Mouse (Mus musculus): Measurements from ENCODE around the gene Nt5dc1. TPM values are rescaled to one million over a fixed set of nuclear protein-coding genes. Genes with fewer than 3 reads are reported as not detected.

Nt5dc1 gene
- polyA plus RNA-seq, 1 experiment from 2014 or later = 6.2 TPM

- WGBS (ENCODE audit: insufficient replicate concordance) = 12% methylated on average over 2 of the region's 2 CpGs
These were observed 90.0 kb downstream of the Nt5dc1 start for GRCm38 (mm10) chr10:34328310-34328709.

GRCm38 (mm10) chr10:34327144-34327543 lies 91.2 kb downstream of the Nt5dc1 start:
- no peak overlapping the region for H3K4me3 ChIP-seq (ENCODE audit: low read depth, low read length)
- ATAC-seq (ENCODE audit: low read depth) = no peak
- no peaks in the 10 kb centered on the region for H3K36me3 ChIP-seq (ENCODE audit: control insufficient read depth, insufficient read depth)
- H3K27ac ChIP-seq (ENCODE audit: low read length) = no peak overlapping the region
- H3K4me2 ChIP-seq (ENCODE audit: low read depth, low read length) = no peak overlapping the region
- 60% methylated on average over 5 of the region's 5 CpGs for WGBS (ENCODE audit: insufficient replicate concordance)
- no peaks in the 10 kb centered on the region for H3K9me3 ChIP-seq (replicated peaks; ENCODE audit: control insufficient read depth, low read length)
- H3K27me3 ChIP-seq (ENCODE audit: control insufficient read depth, insufficient read depth, low read depth, low read length) = no peaks in the 10 kb centered on the region
- no peaks in the 10 kb centered on the region for H3K4me1 ChIP-seq (ENCODE audit: control insufficient read depth, low read depth, low read length)
- no peak overlapping the region for H3K9ac ChIP-seq (ENCODE audit: low read depth, low read length)

More at GRCm38 (mm10) chr10:34328310-34328709, 90.0 kb downstream of the Nt5dc1 start:
- Histone ChIP-seq H3K9me3 (replicated peaks; ENCODE audit: control insufficient read depth, low read length) (no peaks in the 10 kb centered on the region), H3K4me3 (ENCODE audit: low read depth, low read length) (no peak overlapping the region), H3K36me3 (ENCODE audit: control insufficient read depth, insufficient read depth) (no peaks in the 10 kb centered on the region), H3K9ac (ENCODE audit: low read depth, low read length) (no peak overlapping the region), H3K27ac (ENCODE audit: low read length) (no peak overlapping the region), H3K27me3 (ENCODE audit: control insufficient read depth, insufficient read depth, low read depth, low read length) (no peaks in the 10 kb centered on the region), H3K4me1 (ENCODE audit: control insufficient read depth, low read depth, low read length) (no peaks in the 10 kb centered on the region), H3K4me2 (ENCODE audit: low read depth, low read length) (no peak overlapping the region)
- ATAC-seq (ENCODE audit: low read depth) = no peak

GRCm38 (mm10) chr10:34326701-34327100 lies 91.7 kb downstream of the Nt5dc1 start:
- no peak overlapping the region for H3K27ac ChIP-seq (ENCODE audit: low read length)
- H3K9me3 ChIP-seq (replicated peaks; ENCODE audit: control insufficient read depth, low read length) = no peaks in the 10 kb centered on the region
- H3K4me1 ChIP-seq (ENCODE audit: control insufficient read depth, low read depth, low read length) = no peaks in the 10 kb centered on the region
- WGBS (ENCODE audit: insufficient replicate concordance) = 23% methylated on average over 4 of the region's 4 CpGs
- H3K36me3 ChIP-seq (ENCODE audit: control insufficient read depth, insufficient read depth) = no peaks in the 10 kb centered on the region
- no peak overlapping the region for H3K9ac ChIP-seq (ENCODE audit: low read depth, low read length)
- H3K4me3 ChIP-seq (ENCODE audit: low read depth, low read length) = no peak overlapping the region
- H3K27me3 ChIP-seq (ENCODE audit: control insufficient read depth, insufficient read depth, low read depth, low read length) = no peaks in the 10 kb centered on the region
- H3K4me2 ChIP-seq (ENCODE audit: low read depth, low read length) = no peak overlapping the region
- ATAC-seq (ENCODE audit: low read depth) = no peak

GRCm38 (mm10) chr10:34320809-34321208 lies 97.5 kb downstream of the Nt5dc1 start:
- WGBS (ENCODE audit: insufficient replicate concordance) = 59% methylated on average over 2 of the region's 2 CpGs
- Histone ChIP-seq H3K27me3 (ENCODE audit: control insufficient read depth, insufficient read depth, low read depth, low read length) (no peaks in the 10 kb centered on the region), H3K36me3 (ENCODE audit: control insufficient read depth, insufficient read depth) (no peaks in the 10 kb centered on the region), H3K4me3 (ENCODE audit: low read depth, low read length) (no peak overlapping the region), H3K9ac (ENCODE audit: low read depth, low read length) (no peak overlapping the region), H3K4me1 (ENCODE audit: control insufficient read depth, low read depth, low read length) (no peaks in the 10 kb centered on the region), H3K9me3 (replicated peaks; ENCODE audit: control insufficient read depth, low read length) (no peaks in the 10 kb centered on the region), H3K4me2 (ENCODE audit: low read depth, low read length) (no peak overlapping the region), H3K27ac (ENCODE audit: low read length) (no peak overlapping the region)
- ATAC-seq (ENCODE audit: low read depth) = no peak

GRCm38 (mm10) chr10:34317217-34317606 lies 101.1 kb downstream of the Nt5dc1 start:
- H3K9ac ChIP-seq (ENCODE audit: low read depth, low read length) = no peak overlapping the region
- WGBS (ENCODE audit: insufficient replicate concordance) = 54% methylated on average over 2 of the region's 2 CpGs

GRCm38 (mm10) chr10:34316571-34317216 lies 101.7 kb downstream of the Nt5dc1 start:
- Histone ChIP-seq H3K36me3 (ENCODE audit: control insufficient read depth, insufficient read depth) (no peaks in the 10 kb centered on the region), H3K27ac (ENCODE audit: low read length) (no peak overlapping the region), H3K4me1 (ENCODE audit: control insufficient read depth, low read depth, low read length) (no peaks in the 10 kb centered on the region), H3K27me3 (ENCODE audit: control insufficient read depth, insufficient read depth, low read depth, low read length) (no peaks in the 10 kb centered on the region), H3K9me3 (replicated peaks; ENCODE audit: control insufficient read depth, low read length) (no peaks in the 10 kb centered on the region), H3K9ac (ENCODE audit: low read depth, low read length) (no peak overlapping the region), H3K4me3 (ENCODE audit: low read depth, low read length) (no peak overlapping the region), H3K4me2 (ENCODE audit: low read depth, low read length) (no peak overlapping the region)
- 8% methylated on average over 3 of the region's 3 CpGs for WGBS (ENCODE audit: insufficient replicate concordance)
- ATAC-seq (ENCODE audit: low read depth) = no peak

More at GRCm38 (mm10) chr10:34317217-34317606, 101.1 kb downstream of the Nt5dc1 start:
- H3K27me3 ChIP-seq (ENCODE audit: control insufficient read depth, insufficient read depth, low read depth, low read length) = no peaks in the 10 kb centered on the region
- H3K4me1 ChIP-seq (ENCODE audit: control insufficient read depth, low read depth, low read length) = no peaks in the 10 kb centered on the region
- no peak for ATAC-seq (ENCODE audit: low read depth)
- no peak overlapping the region for H3K4me3 ChIP-seq (ENCODE audit: low read depth, low read length)
- H3K36me3 ChIP-seq (ENCODE audit: control insufficient read depth, insufficient read depth) = no peaks in the 10 kb centered on the region
- no peak overlapping the region for H3K4me2 ChIP-seq (ENCODE audit: low read depth, low read length)
- no peaks in the 10 kb centered on the region for H3K9me3 ChIP-seq (replicated peaks; ENCODE audit: control insufficient read depth, low read length)
- no peak overlapping the region for H3K27ac ChIP-seq (ENCODE audit: low read length)

- no peaks in the 10 kb centered on the region for H3K4me1 ChIP-seq (ENCODE audit: control insufficient read depth, low read depth, low read length)
- H3K9me3 ChIP-seq (replicated peaks; ENCODE audit: control insufficient read depth, low read length) = no peaks in the 10 kb centered on the region
- H3K27ac ChIP-seq (ENCODE audit: low read length) = no peak overlapping the region
- no peak overlapping the region for H3K4me2 ChIP-seq (ENCODE audit: low read depth, low read length)
- no peaks in the 10 kb centered on the region for H3K36me3 ChIP-seq (ENCODE audit: control insufficient read depth, insufficient read depth)
- no peak for ATAC-seq (ENCODE audit: low read depth)
- no peaks in the 10 kb centered on the region for H3K27me3 ChIP-seq (ENCODE audit: control insufficient read depth, insufficient read depth, low read depth, low read length)
- H3K9ac ChIP-seq (ENCODE audit: low read depth, low read length) = no peak overlapping the region
- no peak overlapping the region for H3K4me3 ChIP-seq (ENCODE audit: low read depth, low read length)
- 69% methylated on average over 3 of the region's 3 CpGs for WGBS (ENCODE audit: insufficient replicate concordance)
These were observed 105.8 kb downstream of the Nt5dc1 start for GRCm38 (mm10) chr10:34312536-34312935.

- Histone ChIP-seq H3K27me3 (ENCODE audit: control insufficient read depth, insufficient read depth, low read depth, low read length) (no peaks in the 10 kb centered on the region), H3K9me3 (replicated peaks; ENCODE audit: control insufficient read depth, low read length) (no peaks in the 10 kb centered on the region), H3K27ac (ENCODE audit: low read length) (no peak overlapping the region), H3K4me1 (ENCODE audit: control insufficient read depth, low read depth, low read length) (no peaks in the 10 kb centered on the region), H3K4me2 (ENCODE audit: low read depth, low read length) (no peak overlapping the region), H3K4me3 (ENCODE audit: low read depth, low read length) (no peak overlapping the region), H3K36me3 (ENCODE audit: control insufficient read depth, insufficient read depth) (no peaks in the 10 kb centered on the region), H3K9ac (ENCODE audit: low read depth, low read length) (no peak overlapping the region)
- ATAC-seq (ENCODE audit: low read depth) = no peak
- 55% methylated on average over 9 of the region's 9 CpGs for WGBS (ENCODE audit: insufficient replicate concordance)
These were observed 108.3 kb downstream of the Nt5dc1 start for GRCm38 (mm10) chr10:34309915-34310685.

GRCm38 (mm10) chr10:34307070-34307469 lies 111.3 kb downstream of the Nt5dc1 start:
- no peak for ATAC-seq (ENCODE audit: low read depth)
- H3K36me3 ChIP-seq (ENCODE audit: control insufficient read depth, insufficient read depth) = no peaks in the 10 kb centered on the region
- no peak overlapping the region for H3K9ac ChIP-seq (ENCODE audit: low read depth, low read length)
- no peaks in the 10 kb centered on the region for H3K4me1 ChIP-seq (ENCODE audit: control insufficient read depth, low read depth, low read length)
- no peaks in the 10 kb centered on the region for H3K27me3 ChIP-seq (ENCODE audit: control insufficient read depth, insufficient read depth, low read depth, low read length)
- H3K4me3 ChIP-seq (ENCODE audit: low read depth, low read length) = no peak overlapping the region
- H3K27ac ChIP-seq (ENCODE audit: low read length) = no peak overlapping the region
- H3K9me3 ChIP-seq (replicated peaks; ENCODE audit: control insufficient read depth, low read length) = no peaks in the 10 kb centered on the region
- no peak overlapping the region for H3K4me2 ChIP-seq (ENCODE audit: low read depth, low read length)
